Mouse (Mus musculus) spleen, adult 12 weeks (tissue): Measurements from ENCODE around the gene Ackr4.

ENCODE experiments used
- DNase-seq: peaks from one replicate; pipeline ENCODE4 v3.0.0; 2022; ENCODE audit warnings: low spot score

Ackr4 gene

DNA sequence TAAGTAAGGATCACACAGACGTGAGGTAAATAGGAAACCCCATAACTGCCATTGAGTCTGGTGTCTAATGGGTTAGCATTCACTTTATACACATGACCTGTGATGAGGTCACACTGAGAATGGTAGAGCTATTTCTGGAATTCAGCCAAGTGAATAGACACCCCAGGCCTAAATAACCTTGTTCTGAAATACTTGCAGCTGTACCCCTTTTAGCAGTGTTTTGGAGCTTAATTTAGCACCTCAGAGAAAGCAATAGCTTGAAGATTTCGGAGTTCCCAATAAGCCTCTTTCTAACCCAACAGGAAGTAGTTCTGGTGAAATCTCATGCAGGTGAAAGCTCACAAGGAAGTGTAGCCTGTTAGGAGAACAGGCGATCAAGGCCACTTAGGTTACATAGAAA lies at the start of gene Ackr4:
Gene Ackr4, minus strand, starts transcription at position 101 of the 400 bp plus-strand sequence.
- DNase-seq = no peak

DNA sequence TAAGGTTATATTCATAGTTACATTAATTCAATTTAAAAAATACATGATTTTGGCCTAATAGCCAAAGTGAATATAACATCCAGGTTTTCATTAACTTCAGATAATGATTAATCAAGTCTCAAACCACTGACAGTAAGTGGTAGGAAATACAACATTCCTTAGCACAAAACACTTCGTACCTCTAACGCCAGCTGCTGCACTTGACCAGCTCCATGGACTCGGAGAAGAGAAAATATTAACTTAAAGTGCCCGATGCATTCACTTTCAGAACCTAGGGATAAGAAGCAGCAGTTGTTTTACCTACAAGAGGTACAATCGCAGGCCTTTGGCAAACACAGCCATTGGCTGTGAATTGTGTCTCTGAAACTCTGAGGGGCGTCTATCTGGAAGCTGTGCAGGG lies 45.6 kb upstream of the Ackr4 start:
- DNase-seq = no peak

DNA sequence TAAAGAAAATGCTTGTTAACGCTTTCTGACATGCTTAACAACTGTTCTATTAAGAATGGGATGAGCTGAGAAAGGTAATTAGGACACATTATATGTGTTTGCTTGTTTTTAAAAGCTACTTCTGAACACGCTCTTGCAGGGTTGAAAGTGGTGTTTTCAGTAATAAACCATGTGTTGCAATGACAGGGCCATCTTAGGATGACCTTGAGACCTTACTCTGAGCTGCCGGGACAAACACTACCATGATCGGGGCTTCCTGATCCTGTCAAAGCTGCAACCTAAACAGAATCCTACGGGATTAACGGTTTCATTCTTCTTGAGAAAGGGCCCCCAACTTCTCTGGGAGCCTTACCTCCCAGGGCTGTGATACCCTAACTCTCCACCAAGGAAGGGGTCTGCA lies 44.9 kb upstream of the Ackr4 start:
- DNase-seq = no peak

DNA sequence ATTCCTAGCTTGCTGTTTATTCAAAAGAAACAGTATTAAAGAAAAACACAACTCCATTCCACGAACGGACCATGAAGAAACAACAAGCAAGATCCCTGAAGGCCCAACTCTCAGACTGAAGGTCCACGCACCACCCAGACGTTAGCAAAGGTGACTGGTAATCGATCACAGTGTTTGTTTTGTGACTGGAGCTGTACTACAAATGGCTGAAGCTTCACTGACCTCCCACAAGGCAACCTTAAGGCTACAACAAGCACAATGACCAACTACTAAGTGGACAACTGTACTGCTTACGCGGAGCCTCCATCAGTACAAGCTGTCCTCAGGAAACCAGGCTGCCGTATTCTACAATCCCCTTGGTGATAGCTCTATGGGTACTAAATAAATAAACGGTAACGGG lies 43.3 kb upstream of the Ackr4 start:
- DNase-seq = no peak

DNA sequence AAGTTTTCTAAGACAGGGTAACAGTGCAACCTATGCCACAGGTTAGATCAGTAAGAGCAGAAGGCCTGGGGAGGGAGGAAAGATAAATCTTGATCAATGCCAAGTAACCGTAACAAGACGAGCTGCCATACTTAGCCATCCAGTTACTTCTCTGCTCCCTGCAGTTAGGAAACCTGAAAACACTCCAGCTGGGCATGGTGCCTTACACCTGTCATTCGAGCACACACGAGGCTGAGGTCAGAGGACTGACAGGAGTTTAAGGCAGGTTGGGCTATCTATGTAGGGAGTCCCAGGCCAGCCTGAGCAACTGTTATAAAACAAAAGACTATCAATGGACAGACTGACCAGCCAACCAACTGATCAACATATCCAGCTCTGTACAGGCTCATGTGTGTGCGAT lies 39.2 kb upstream of the Ackr4 start:
- DNase-seq = no peak

DNA sequence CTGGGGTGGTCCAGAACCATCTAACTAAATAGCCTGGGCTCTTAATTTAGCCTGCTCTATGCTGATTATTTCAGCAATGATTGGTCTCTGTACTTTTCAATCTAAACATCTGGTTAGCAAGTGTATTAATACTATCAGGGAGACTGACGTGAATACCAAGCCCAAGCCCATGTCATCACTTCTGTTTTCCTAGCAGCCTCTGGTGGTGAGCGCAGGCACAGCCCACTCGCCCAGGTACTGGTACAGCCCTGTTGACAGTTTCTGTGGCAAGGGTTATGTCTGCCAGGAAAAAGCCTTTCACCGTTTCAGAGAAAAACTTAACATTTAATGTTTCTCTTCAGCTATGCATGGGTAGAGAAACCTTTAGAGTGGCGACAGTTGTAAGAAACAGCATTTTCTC lies 37.5 kb upstream of the Ackr4 start:
- DNase-seq = no peak

GRCm38 (mm10) chr9:104161117-104161516 lies 34.4 kb upstream of the Ackr4 start:
- DNase-seq = no peak

GRCm38 (mm10) chr9:104157291-104157690 lies 30.6 kb upstream of the Ackr4 start:
- no peak for DNase-seq

- no peak for DNase-seq
These were observed 29.8 kb upstream of the Ackr4 start for GRCm38 (mm10) chr9:104156506-104156905.

- no peak for DNase-seq
These were observed 28.5 kb upstream of the Ackr4 start for GRCm38 (mm10) chr9:104155100-104155715.

GRCm38 (mm10) chr9:104152121-104152520 lies 25.4 kb upstream of the Ackr4 start:
- DNase-seq = no peak

DNA sequence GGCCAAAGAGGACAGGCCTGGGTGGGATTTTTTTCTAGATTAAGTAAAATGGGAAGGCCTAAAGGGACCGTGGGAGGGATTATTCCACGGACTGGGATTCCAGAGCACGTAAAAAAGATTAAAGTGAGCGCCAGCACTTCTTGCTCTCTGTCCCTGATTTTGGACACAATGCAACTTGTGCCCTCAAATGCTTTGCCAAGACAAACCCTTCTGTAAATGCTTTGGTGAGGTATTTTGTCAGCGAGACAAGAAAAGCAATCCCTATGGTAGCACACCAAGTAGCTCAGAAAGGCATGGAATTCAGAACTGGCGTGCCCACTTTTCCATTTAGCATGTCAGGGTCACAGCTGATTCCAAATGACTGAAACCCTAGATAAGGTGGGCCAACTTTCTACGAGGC lies 22.2 kb upstream of the Ackr4 start:
- DNase-seq = no peak

DNA sequence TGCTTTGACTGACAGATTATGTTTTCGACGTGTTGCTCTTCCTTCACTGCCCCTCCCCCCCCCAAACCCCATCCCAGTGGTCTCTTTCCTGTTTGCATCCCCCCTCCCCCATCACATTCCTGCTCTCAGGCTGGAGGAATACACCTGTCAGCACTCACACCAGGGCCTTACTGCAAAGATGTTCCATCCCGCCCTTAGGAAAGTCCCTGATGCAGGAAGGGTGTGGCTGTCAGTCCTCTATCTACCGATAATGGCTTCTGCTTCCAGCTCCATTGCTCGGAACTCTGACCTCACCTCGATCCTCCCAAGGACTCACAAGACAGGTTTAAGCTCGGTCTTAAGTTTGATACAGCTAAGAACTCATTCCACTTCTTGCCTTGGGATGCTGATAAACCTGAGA lies 19.9 kb upstream of the Ackr4 start:
- no peak for DNase-seq

GRCm38 (mm10) chr9:104144314-104144996 lies 17.7 kb upstream of the Ackr4 start:
- no peak for DNase-seq

GRCm38 (mm10) chr9:104142805-104143204 lies 16.1 kb upstream of the Ackr4 start:
- DNase-seq = no peak

GRCm38 (mm10) chr9:104140351-104140750 lies 13.6 kb upstream of the Ackr4 start:
- no peak for DNase-seq

DNA sequence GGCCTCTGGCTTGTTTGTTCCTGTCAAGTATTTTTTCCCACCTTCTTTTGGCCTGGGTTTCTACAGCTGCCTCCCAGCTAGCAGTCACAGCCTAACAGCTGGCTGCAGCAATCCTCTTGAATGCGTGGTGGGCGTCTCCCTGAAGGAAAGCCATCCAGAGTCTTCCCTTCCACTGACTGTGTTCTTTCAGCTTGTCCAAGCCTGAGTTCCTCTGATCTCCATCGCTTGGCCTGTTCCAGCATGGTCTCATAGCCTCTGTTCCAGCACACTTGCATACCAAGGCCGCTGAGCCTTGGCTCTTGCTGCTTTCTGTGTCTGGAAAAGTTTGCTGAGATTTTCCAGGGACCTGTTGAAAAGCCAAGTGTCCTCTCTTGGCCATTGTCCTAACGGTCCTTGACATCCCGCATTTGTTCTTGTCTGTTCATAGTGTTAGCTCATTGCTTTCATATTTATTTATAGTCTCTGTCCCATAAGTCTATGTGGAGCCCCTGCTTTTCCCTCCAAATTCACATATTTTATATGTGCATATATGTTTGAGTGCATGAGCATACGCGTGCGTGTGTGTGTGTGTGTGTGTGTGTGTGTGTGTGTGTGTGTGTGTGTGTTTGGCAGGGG lies 3.5 kb upstream of the Ackr4 start:
- DNase-seq = no peak

DNA sequence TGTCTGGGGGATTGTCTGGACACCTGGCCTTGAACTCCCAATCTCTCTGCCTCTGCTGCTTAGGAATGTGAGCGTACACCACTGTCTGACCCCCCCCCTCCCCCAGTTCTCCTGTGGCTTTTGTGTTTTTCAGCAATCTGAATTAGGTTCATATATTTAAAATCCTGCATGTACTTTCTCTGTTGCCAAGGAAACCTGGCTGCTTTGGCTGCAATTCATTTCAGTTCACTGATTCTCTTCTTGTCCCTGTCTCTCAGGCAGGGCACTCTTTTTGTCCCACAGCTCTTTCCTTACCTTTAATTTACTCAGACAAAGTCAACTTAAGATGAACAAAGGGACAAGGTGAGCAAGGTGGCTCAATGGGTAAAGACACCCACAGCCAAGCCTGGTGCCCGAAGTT lies 1.4 kb upstream of the Ackr4 start:
- no peak for DNase-seq

DNA sequence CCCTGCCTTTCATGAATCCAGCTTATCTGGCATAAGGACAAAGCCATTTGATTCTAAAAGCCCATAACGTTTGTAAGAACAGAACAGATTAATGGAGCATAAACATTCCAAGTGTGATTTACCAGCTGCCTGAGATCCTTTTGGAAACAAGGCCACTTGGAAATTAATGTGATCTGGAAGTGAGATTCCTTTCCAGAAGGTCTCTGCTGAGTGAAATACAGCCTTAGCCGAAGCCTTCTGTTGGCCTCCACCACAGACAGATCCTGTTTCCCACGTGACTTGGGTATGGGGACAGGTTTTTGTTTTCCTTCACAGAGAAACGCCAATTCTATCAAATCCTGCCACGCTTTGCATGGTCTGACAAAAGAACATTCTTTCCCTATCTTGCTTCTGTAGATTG lies 3.1 kb downstream of the Ackr4 start:
- DNase-seq = no peak

DNA sequence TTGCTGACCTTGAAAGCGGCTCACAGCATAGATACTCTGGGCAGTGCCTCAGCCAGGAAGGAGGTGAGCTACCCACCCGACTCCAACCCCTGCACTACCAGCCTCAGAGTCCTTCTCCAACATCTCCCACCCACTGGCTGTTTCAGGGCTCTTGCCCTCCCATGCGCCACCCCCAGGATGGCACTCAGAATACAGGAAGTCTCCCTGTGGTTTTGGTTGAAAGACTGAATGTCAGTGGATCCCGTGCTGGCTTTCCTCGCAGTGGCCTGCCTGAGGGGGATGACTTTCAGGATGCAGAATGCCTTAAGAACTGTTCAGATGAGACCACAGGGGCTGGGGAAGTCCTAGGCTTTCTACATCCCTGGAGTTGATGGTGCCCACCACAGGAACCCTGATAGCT lies 3.6 kb downstream of the Ackr4 start:
- no peak for DNase-seq

DNA sequence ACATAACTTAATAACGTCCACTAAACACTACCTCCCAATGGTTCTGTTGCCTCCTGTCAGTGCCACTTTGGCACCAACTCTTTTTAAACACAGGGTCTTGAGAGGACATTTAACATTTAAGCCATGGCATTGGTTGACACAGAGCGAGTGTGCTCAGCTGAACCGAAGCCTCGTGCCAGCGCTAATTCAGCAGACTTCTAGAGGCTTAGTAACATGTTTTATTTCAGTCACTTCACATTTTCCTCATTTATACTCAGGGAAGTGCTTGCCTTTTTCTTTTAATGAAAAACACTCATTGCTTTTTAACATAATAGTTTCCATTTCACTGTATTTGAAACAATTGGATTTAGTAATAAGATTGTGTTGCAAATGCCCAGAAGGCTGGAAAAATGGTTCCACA lies 17.6 kb downstream of the Ackr4 start:
- no peak for DNase-seq

GRCm38 (mm10) chr9:104108571-104109143 lies 18.1 kb downstream of the Ackr4 start:
- no peak for DNase-seq

- no peak for DNase-seq
These were observed 19.3 kb downstream of the Ackr4 start for GRCm38 (mm10) chr9:104107482-104107881.
